Mouse (Mus musculus): ENCODE data around the gene Gatad2b.
A peak's percentile ranks its signal among the peaks of the same experiment; 100 is the strongest.

DNA sequence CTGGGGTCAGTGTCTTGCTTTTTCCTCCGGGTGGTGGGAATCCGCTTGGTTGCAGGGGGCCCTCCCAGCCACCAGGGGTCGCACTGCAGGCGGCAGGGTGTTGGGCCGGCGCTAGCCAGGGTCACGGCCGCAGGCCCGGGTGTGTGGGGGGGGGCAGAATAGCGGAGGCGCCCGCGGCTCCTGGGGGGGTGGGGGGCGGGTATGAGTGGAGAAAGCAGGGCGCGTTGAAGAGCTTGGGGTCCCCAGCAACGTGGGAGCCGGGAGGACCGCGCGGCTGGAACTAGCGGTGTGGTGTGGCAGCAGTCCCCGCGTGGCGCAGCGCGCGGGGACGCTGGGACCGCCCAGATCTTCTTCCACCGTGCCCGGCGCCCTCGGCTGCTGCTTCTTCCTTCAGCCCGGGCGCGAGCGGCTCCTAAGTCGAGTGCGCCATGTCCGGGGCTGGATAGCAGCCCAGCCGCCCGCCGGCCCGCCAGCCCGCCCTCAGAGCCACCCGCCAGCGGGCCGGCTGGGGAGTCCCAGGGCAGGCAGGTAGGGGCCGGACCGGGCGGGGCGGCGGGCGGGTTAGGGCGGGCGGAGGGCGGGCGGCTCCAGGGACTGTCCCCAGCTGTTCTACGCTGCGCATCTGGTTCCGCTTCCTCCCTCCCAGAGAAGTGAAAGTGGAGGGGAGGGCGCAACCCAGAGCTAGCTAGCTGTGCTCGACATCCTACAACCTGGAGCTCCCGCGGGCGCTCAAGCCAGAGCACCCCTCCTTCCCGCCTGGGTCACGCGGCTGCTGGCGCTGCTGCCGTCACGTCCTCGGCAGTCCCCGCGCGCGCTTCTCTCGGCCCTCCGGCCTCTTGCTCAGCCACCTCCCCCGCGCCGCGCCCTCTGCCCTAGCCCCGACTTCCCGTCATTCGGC is 27.7 kb upstream of the Gatad2b start, which contains the start of gene Dennd4b:
- TF ChIP-seq POLR2A (IDR thresholded peaks at IDR 0.05; ENCODE audit: borderline replicate concordance, extremely low read depth, insufficient read depth, insufficient read length, poor library complexity, severe bottlenecking), result peak; percentile 43; the same call in 1 of the 2 replicates
- TF ChIP-seq CTCF (IDR thresholded peaks at IDR 0.05; ENCODE audit: borderline replicate concordance, extremely low read depth, insufficient read depth, insufficient read length), result peak; percentile 93

All from brain, embryonic 14.5 days (tissue).